In genomic region chr13:47288449-47288848, GRCm38 (mm10) we compare ENCODE assay signal across 8 mouse cellular contexts.
DNase-seq lines count a peak whose midpoint lies in the region; ATAC-seq and TF ChIP-seq lines count a peak whose summit lies in the region.

No protein-coding gene starts in this region.

- WGBS in heart, embryonic 11.5 days (ENCODE audit: insufficient replicate concordance), result 40% methylated on average over 4 of the region's 4 CpGs
- WGBS in hindbrain, postnatal 0 days, result 40% methylated on average over 4 of the region's 4 CpGs

- H3K4me2 ChIP-seq in heart, embryonic 11.5 days, result no peak overlapping the region
- H3K4me2 ChIP-seq in hindbrain, postnatal 0 days (ENCODE audit: low read depth, low read length), result no peak overlapping the region

- H3K9me3 ChIP-seq in heart, embryonic 11.5 days (replicated peaks; ENCODE audit: control insufficient read depth, low read length), result no peaks in the 10 kb centered on the region
- H3K9me3 ChIP-seq in hindbrain, postnatal 0 days (ENCODE audit: low read length), result no peaks in the 10 kb centered on the region

- peak; percentile 94 for DNase-seq in heart, adult 11 months
- peak; percentile 71 for DNase-seq in cerebellum, adult 9-10 months
- peak; percentile 31 to 92 for DNase-seq in frontal cortex, adult 2 months (ENCODE audit: extremely low spot score in 1 of 2, low spot score in 1 of 2)
- DNase-seq in hindbrain, postnatal 0 days (ENCODE audit: low spot score), result peak; percentile 88
- DNase-seq in left cerebral cortex, adult 18-20 months (ENCODE audit: low spot score in 2 of 2), result peak; percentile 79 to 89
- DNase-seq in skeletal muscle tissue, adult 2 months (ENCODE audit: low read depth, low spot score), result peak; percentile 57

- H3K4me3 ChIP-seq in heart, embryonic 11.5 days (ENCODE audit: low read depth, low read length), result no peak overlapping the region
- no peak overlapping the region for H3K4me3 ChIP-seq in hindbrain, postnatal 0 days (ENCODE audit: low read length)

- H3K9ac ChIP-seq in heart, embryonic 11.5 days (ENCODE audit: low read depth, low read length), result no peak overlapping the region
- H3K9ac ChIP-seq in hindbrain, postnatal 0 days (replicated peaks; ENCODE audit: low read length), result no peak overlapping the region

- ATAC-seq in heart, embryonic 11.5 days (replicated peaks; ENCODE audit: insufficient number of reproducible peaks, low FRiP score, low TSS enrichment), result no peak; the same call in 1 of the 2 replicates
- peak; percentile 90 for ATAC-seq in hindbrain, postnatal 0 days
- peak; percentile 79 for ATAC-seq in megakaryocyte-erythroid progenitor cell, adult 5-6 weeks (replicated peaks; ENCODE audit: low FRiP score, low TSS enrichment, poor library complexity, severe bottlenecking)

- TF ChIP-seq CTCF in hindbrain, postnatal 0 days (IDR thresholded peaks at IDR 0.05; ENCODE audit: low read depth), result peak; percentile 98

- H3K27me3 ChIP-seq in heart, embryonic 11.5 days (ENCODE audit: control insufficient read depth, insufficient read depth, low read length), result 0 out of 2 replicates have a peak, but pooled peaks cover 3% of the 10 kb centered on the region
- H3K27me3 ChIP-seq in hindbrain, postnatal 0 days (ENCODE audit: insufficient read depth, low read length), result no peaks in the 10 kb centered on the region

- H3K36me3 ChIP-seq in heart, embryonic 11.5 days (ENCODE audit: control insufficient read depth, insufficient read depth, low read length), result no peaks in the 10 kb centered on the region
- no peaks in the 10 kb centered on the region for H3K36me3 ChIP-seq in hindbrain, postnatal 0 days (ENCODE audit: insufficient read depth, low read length)

- no peaks in the 10 kb centered on the region for H3K4me1 ChIP-seq in heart, embryonic 11.5 days (ENCODE audit: control insufficient read depth, insufficient read depth, low read length)
- H3K4me1 ChIP-seq in hindbrain, postnatal 0 days (ENCODE audit: insufficient read depth, low read length), result no peaks in the 10 kb centered on the region

- H3K27ac ChIP-seq in heart, embryonic 11.5 days (ENCODE audit: low read depth, low read length), result no peak overlapping the region
- H3K27ac ChIP-seq in hindbrain, postnatal 0 days, result no peak overlapping the region
